Mouse (Mus musculus): ENCODE results near the gene Mgll. TPM values are rescaled to one million over a fixed set of nuclear protein-coding genes. Genes with fewer than 3 reads are reported as not detected.

The Mgll gene
- polyA plus RNA-seq (2015; fragmentation: Nextera tagmentation; extraction: Ambion mirVana): 65.4 and 78.2 TPM in 2 replicates

- TF ChIP-seq CTCF (IDR thresholded peaks at IDR 0.05; ENCODE audit: low read depth): peak; percentile 63
- H3K27me3 ChIP-seq (replicated peaks; ENCODE audit: control insufficient read depth, insufficient read depth, low read length): no peaks in the 10 kb centered on the region
- no peaks in the 10 kb centered on the region for H3K9me3 ChIP-seq (ENCODE audit: control insufficient read depth)
- H3K36me3 ChIP-seq (ENCODE audit: control insufficient read depth, insufficient read depth): no peaks in the 10 kb centered on the region
- H3K27ac ChIP-seq (ENCODE audit: low read depth, low read length): peak within 1 kb of the TSS; percentile 51
- peak within 1 kb of the TSS; percentile 67 for H3K9ac ChIP-seq (ENCODE audit: low read depth, low read length)
- under 1% methylated on average over 89 of the region's 105 CpGs for WGBS
- peak within 1 kb of the TSS; percentile 97 for H3K4me2 ChIP-seq (replicated peaks; ENCODE audit: low read depth)
- H3K4me3 ChIP-seq (ENCODE audit: low read depth, low read length): peak within 1 kb of the TSS; percentile 68
- H3K4me1 ChIP-seq (replicated peaks; ENCODE audit: control insufficient read depth, insufficient read depth, low read length): no peaks in the 10 kb centered on the region
- peak; percentile 59 for ATAC-seq
Observed at GRCm38 (mm10) chr6:88724313-88725195, at the start of gene Mgll. Mgll (plus strand) TSS chr6:88724412.

GRCm38 (mm10) chr6:88675815-88676214 lies 48.4 kb upstream of the Mgll start:
- no peak for TF ChIP-seq CTCF (IDR thresholded peaks at IDR 0.05; ENCODE audit: low read depth)

DNA sequence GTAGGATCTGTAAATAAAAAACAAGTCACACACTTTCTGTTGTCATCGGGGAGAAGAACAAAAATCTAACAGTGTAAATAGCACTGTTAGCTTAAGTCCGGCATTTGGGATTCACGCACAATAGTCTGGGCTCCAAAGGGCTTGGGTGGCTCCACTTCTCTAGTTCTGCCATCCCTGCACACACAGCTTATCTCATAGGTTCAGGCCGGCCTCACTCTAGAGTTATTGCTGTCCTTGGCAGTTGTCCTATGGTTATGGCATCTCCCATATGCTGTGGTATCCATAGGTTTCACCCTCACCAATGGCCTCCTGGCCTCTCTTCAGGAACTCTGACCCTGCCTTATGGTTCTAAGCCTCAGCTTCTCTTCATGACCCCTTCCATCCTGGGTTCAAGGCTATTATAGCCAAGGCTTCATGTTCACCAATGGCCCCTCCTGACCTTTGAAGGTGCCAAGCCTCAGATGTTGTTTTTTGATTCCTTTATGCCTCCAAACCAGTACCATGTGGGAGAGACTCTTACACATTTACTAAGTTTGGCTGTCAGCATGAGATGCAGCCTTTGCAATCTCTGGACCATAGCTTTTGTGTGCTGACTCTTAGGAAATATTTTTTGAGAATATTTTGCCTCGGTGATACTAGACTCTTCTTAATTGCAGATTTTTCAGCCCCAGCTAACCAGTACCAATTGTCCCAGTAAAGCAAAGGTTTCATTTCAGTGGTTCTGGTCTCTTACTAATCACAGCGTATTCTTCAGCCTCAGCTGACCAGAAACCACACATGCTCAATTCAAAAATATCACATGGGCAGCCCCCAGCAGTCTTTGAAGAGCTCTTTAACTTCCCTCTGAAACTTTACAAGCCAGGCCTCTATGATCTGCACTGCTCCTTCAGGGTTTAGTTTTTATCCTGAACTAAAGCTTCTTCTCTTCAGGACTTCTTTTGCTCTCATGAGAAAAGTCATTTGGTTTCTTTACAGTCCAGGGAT lies 47.2 kb upstream of the Mgll start:
- no peak overlapping the region for H3K27ac ChIP-seq (ENCODE audit: low read depth, low read length)
- no peak overlapping the region for H3K4me3 ChIP-seq (ENCODE audit: low read depth, low read length)
- no peak for ATAC-seq
- no peaks in the 10 kb centered on the region for H3K36me3 ChIP-seq (ENCODE audit: control insufficient read depth, insufficient read depth)
- no peaks in the 10 kb centered on the region for H3K4me1 ChIP-seq (replicated peaks; ENCODE audit: control insufficient read depth, insufficient read depth, low read length)
- no peaks in the 10 kb centered on the region for H3K27me3 ChIP-seq (replicated peaks; ENCODE audit: control insufficient read depth, insufficient read depth, low read length)
- 89% methylated on average over 6 of the region's 6 CpGs for WGBS
- H3K9ac ChIP-seq (ENCODE audit: low read depth, low read length): no peak overlapping the region
- H3K9me3 ChIP-seq (ENCODE audit: control insufficient read depth): no peaks in the 10 kb centered on the region
- no peak overlapping the region for H3K4me2 ChIP-seq (replicated peaks; ENCODE audit: low read depth)
- no peak for TF ChIP-seq CTCF (IDR thresholded peaks at IDR 0.05; ENCODE audit: low read depth)

More at GRCm38 (mm10) chr6:88675815-88676214, 48.4 kb upstream of the Mgll start:
- no peaks in the 10 kb centered on the region for H3K4me1 ChIP-seq (replicated peaks; ENCODE audit: control insufficient read depth, insufficient read depth, low read length)
- no peak overlapping the region for H3K4me3 ChIP-seq (ENCODE audit: low read depth, low read length)
- no peak overlapping the region for H3K4me2 ChIP-seq (replicated peaks; ENCODE audit: low read depth)
- H3K36me3 ChIP-seq (ENCODE audit: control insufficient read depth, insufficient read depth): no peaks in the 10 kb centered on the region
- H3K9me3 ChIP-seq (ENCODE audit: control insufficient read depth): no peaks in the 10 kb centered on the region
- no peaks in the 10 kb centered on the region for H3K27me3 ChIP-seq (replicated peaks; ENCODE audit: control insufficient read depth, insufficient read depth, low read length)
- WGBS: 75% methylated on average over 2 of the region's 2 CpGs
- no peak overlapping the region for H3K27ac ChIP-seq (ENCODE audit: low read depth, low read length)
- no peak overlapping the region for H3K9ac ChIP-seq (ENCODE audit: low read depth, low read length)
- ATAC-seq: no peak

DNA sequence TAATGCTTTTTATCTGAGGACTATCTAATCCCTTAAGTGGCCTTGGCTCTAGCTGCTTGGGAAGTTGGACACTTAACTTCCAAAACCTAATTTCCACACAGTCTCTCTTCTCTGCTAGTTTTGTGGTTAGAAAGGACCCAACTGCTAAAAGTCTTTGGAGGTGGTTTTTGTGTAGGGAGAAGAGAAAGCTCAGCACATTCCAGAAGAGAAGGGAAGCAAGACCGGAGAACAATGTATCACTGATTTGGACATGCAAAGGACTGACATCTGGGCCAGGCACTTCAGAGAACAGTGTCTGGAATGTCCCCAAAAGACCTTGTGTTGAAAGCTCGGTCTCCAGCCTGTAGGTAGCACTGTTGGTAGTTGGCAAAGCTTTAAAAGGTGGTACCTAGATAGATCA lies 46.5 kb upstream of the Mgll start:
- no peak overlapping the region for H3K27ac ChIP-seq (ENCODE audit: low read depth, low read length)
- H3K27me3 ChIP-seq (replicated peaks; ENCODE audit: control insufficient read depth, insufficient read depth, low read length): no peaks in the 10 kb centered on the region
- H3K4me2 ChIP-seq (replicated peaks; ENCODE audit: low read depth): no peak overlapping the region
- H3K4me3 ChIP-seq (ENCODE audit: low read depth, low read length): no peak overlapping the region
- H3K9ac ChIP-seq (ENCODE audit: low read depth, low read length): no peak overlapping the region
- H3K4me1 ChIP-seq (replicated peaks; ENCODE audit: control insufficient read depth, insufficient read depth, low read length): no peaks in the 10 kb centered on the region
- no peaks in the 10 kb centered on the region for H3K36me3 ChIP-seq (ENCODE audit: control insufficient read depth, insufficient read depth)
- 71% methylated on average over 2 of the region's 2 CpGs for WGBS
- no peak for ATAC-seq
- no peak for TF ChIP-seq CTCF (IDR thresholded peaks at IDR 0.05; ENCODE audit: low read depth)
- no peaks in the 10 kb centered on the region for H3K9me3 ChIP-seq (ENCODE audit: control insufficient read depth)

DNA sequence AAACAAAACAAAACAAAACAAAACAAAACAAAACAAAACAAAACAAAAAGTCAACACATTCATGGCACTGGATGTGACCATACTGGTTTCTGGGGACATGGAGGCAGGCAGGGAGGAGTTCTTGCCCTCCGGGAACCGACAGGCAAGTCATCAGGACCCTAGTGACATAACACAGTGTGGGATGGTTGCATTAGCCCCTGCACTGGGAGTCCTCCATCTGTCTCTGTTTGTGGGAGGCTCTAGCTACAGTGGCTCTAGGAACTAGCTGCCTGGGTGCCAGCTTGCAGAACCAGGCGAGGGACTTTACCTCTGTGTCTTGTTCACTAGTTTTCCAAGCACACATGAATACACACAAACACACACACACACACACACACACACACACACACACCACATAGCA lies 43.2 kb upstream of the Mgll start:
- Histone ChIP-seq H3K27me3 (replicated peaks; ENCODE audit: control insufficient read depth, insufficient read depth, low read length) (no peaks in the 10 kb centered on the region), H3K4me2 (replicated peaks; ENCODE audit: low read depth) (no peak overlapping the region), H3K4me1 (replicated peaks; ENCODE audit: control insufficient read depth, insufficient read depth, low read length) (no peaks in the 10 kb centered on the region), H3K27ac (ENCODE audit: low read depth, low read length) (no peak overlapping the region), H3K9me3 (ENCODE audit: control insufficient read depth) (no peaks in the 10 kb centered on the region), H3K4me3 (ENCODE audit: low read depth, low read length) (no peak overlapping the region), H3K36me3 (ENCODE audit: control insufficient read depth, insufficient read depth) (no peaks in the 10 kb centered on the region), H3K9ac (ENCODE audit: low read depth, low read length) (no peak overlapping the region)
- ATAC-seq: no peak
- TF ChIP-seq CTCF (IDR thresholded peaks at IDR 0.05; ENCODE audit: low read depth): no peak
- 86% methylated on average over 3 of the region's 3 CpGs for WGBS

Measured in intestine, postnatal 0 days (tissue).